Mouse (Mus musculus) kidney, embryonic 16.5 days (tissue): ENCODE measurements around the gene Ap3m1. TPM values are rescaled to one million over a fixed set of nuclear protein-coding genes. Genes with fewer than 3 reads are reported as not detected.

Experiments
- ATAC-seq: fragments of 200-750 bp; cut with Nextera tagmentation; 2 replicates; pipeline ENCODE4 v1.8.0; 2017; ENCODE audit warnings: moderate TSS enrichment; ENCODE audit not compliant: low FRiP score, low TSS enrichment
- H3K27ac ChIP-seq: fragments of 300-500 bp; sonication (generic); 2 replicates; pipeline ENCODE4 v1.5.1; 2014; ENCODE audit warnings: low read length
- H3K27me3 ChIP-seq: fragments of 300-500 bp; sonication (generic); 2 replicates; pipeline ENCODE4 v1.6.1; 2014; ENCODE audit warnings: low read length, control low read depth, mixed read lengths; ENCODE audit not compliant: insufficient read depth
- H3K36me3 ChIP-seq: fragments of 300-500 bp; sonication (generic); 2 replicates; pipeline ENCODE4 v1.6.1; 2014; ENCODE audit warnings: low read length, control low read depth, mixed read lengths; ENCODE audit not compliant: insufficient read depth
- H3K4me1 ChIP-seq: fragments of 300-500 bp; sonication (generic); 2 replicates; pipeline ENCODE4 v1.6.1; 2014; ENCODE audit warnings: low read length, control low read depth, mixed read lengths; ENCODE audit not compliant: insufficient read depth
- H3K4me2 ChIP-seq: fragments of 300-500 bp; sonication (generic); replicated peaks from 2 replicates; pipeline ENCODE4 v1.6.1; 2014; ENCODE audit warnings: low read depth, low read length
- H3K4me3 ChIP-seq: fragments of 300-500 bp; sonication (generic); 2 replicates; pipeline ENCODE4 v1.5.1; 2014; ENCODE audit warnings: mild to moderate bottlenecking, low read length
- H3K9ac ChIP-seq: fragments of 300-500 bp; sonication (generic); replicated peaks from 2 replicates; pipeline ENCODE4 v1.6.1; 2014; ENCODE audit warnings: low read length
- H3K9me3 ChIP-seq: fragments of 300-500 bp; sonication (generic); 2 replicates; pipeline ENCODE4 v1.6.1; 2016; ENCODE audit warnings: low read length, control low read depth
- WGBS: fragments of 180-500 bp; shearing (Covaris S2); extraction: QIAGEN DNeasy Blood & Tissue Kit; methylation state at CpG from one replicate; pipeline ENCODE4 v1.1.7; 2014; 5-methylcytosine and 5-hydroxymethylcytosine counted together
- polyA plus RNA-seq: library from polyadenylated mRNA; unstranded; fragments of >200 nt; fragmentation: Nextera tagmentation; extraction: Ambion mirVana; gene quantifications from 2 replicates; pipeline ENCODE4 v1.2.1, GENCODE M21; 2015

Ap3m1 gene
- polyA plus RNA-seq, 1 experiment from 2014 or later, result 82.5 TPM

DNA sequence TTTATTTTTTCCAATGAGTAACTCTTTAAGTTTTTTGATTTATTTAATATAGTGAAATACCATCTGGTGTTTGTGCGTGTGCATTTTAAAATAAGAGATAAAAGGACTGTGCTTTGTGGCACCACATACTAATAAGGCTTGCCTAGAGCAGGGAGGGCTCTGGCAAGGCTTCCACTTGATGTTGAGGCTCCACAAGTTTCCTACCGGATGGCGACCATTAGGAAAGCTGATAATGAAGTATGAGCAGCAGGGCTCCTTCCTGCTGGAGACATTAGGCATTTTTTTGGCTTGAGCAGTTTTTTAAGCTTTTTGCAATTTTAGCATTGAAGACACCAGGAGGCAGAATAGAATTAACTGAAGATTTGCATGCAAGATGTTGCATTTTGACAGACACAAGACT is 57.8 kb downstream of the Ap3m1 start:
- WGBS, result 78% methylated on average over 3 of the region's 3 CpGs
- Histone ChIP-seq H3K4me1 (no peaks in the 10 kb centered on the region), H3K27me3 (no peaks in the 10 kb centered on the region), H3K4me3 (no peak overlapping the region), H3K9ac (no peak overlapping the region), H3K27ac (no peak overlapping the region), H3K36me3 (peaks cover 11% of the 10 kb centered on the region; the same call in 1 of the 2 replicates), H3K9me3 (0 out of 2 replicates have a peak, but pooled peaks cover 4% of the 10 kb centered on the region), H3K4me2 (no peak overlapping the region)
- ATAC-seq, result no peak

DNA sequence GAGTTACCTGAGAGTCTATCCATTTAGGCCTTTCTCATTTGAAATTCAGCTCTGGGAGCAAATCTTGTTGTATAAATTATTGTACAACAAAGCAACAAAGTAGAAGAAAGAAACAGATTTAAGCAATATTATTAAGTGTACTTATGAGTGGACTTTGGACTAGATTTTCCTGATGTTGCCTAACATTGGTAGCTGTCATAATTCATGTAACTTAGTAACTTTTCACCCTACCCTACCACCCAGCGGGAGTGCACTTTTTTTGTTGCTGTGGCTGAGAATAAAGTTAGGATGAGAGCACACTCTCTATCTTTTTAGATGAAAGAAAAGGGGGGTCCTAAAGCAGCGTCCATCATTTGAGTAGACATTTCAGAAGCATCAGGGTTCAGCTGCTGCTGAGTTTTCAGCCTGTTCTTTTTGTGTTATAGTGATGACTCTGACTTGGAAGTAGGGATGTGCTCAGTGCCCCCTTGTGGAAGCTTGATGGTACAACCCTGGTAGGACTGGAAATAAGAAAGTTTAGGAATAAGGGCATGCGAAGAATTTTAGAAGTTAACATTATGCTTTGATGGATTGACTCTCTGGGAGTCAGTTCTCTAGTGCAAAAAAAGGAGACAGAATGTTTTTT is 59.1 kb downstream of the Ap3m1 start:
- peaks cover 8% of the 10 kb centered on the region; the same call in 1 of the 2 replicates for H3K36me3 ChIP-seq
- no peak overlapping the region for H3K4me3 ChIP-seq
- no peaks in the 10 kb centered on the region for H3K27me3 ChIP-seq
- WGBS, result 46% methylated on average over 3 of the region's 3 CpGs
- no peak overlapping the region for H3K9ac ChIP-seq
- 0 out of 2 replicates have a peak, but pooled peaks cover 4% of the 10 kb centered on the region for H3K9me3 ChIP-seq
- H3K27ac ChIP-seq, result no peak overlapping the region
- ATAC-seq, result no peak
- H3K4me1 ChIP-seq, result no peaks in the 10 kb centered on the region
- H3K4me2 ChIP-seq, result no peak overlapping the region

DNA sequence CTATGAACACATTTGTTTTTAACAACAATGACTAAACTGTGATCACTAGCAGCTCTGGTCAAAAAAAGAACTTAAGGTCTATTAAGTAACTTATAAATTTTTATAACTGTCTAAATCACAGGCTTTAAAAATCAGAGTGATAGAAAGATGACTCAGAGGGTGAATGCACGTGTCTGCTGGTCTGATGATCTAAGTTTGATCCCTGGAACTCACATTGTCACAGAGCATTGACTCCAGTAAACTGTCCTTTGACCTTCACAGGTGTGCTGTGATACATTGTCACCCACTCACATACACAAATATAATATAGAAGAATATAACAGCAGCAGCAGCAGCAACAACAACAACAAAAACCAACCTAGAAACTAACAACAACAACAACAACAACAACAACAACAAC is 60.8 kb downstream of the Ap3m1 start:
- Histone ChIP-seq H3K4me3 (no peak overlapping the region), H3K36me3 (peaks cover 9% of the 10 kb centered on the region), H3K27ac (no peak overlapping the region), H3K4me2 (no peak overlapping the region), H3K27me3 (no peaks in the 10 kb centered on the region), H3K9me3 (0 out of 2 replicates have a peak, but pooled peaks cover 4% of the 10 kb centered on the region), H3K4me1 (no peaks in the 10 kb centered on the region), H3K9ac (no peak overlapping the region)
- no peak for ATAC-seq
- WGBS, result 80% methylated on average over 1 of the region's 1 CpGs

DNA sequence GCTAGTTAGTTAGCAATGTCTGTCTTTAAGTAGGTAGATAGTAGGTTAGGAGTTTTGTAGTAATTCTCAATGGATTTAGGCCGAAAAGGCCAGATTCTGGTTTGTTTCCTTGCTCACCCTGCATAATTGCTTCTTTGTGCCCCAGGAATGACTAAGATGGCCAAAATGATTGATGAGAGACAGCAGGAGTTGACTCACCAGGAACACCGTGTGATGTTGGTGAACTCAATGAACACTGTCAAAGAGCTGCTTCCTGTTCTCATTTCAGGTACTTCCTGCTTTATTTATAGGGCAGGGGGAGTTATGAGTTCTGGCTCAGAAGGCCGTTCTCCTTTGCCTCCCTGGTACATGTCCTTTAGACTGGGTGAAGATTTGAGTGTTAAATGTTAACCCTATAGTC is 66.8 kb downstream of the Ap3m1 start:
- H3K27me3 ChIP-seq, result no peaks in the 10 kb centered on the region
- no peak for ATAC-seq
- 42% methylated on average over 3 of the region's 3 CpGs for WGBS

DNA sequence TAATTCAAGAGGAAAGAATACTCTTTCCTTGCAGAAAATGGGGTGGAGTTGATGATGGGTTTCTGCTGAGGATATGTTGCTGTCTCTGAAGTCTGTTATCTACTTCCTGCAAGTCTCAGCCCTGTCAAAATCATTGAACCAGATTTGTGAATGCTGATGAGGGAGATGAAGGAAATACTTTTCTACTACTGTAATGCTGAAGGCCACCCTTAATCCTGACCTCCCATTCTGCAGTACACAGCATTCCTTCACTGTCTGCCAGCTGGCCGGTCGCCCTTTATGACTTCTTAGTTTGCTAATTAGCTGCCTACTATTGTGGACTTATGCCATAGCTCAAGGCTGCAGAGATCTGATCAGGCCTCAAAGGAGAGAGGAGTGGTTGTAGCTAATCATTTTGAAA is 68.5 kb downstream of the Ap3m1 start:
- H3K4me3 ChIP-seq, result no peak overlapping the region
- 57% methylated on average over 2 of the region's 2 CpGs for WGBS
- peaks cover 15% of the 10 kb centered on the region; the same call in 1 of the 2 replicates for H3K36me3 ChIP-seq
- H3K27me3 ChIP-seq, result no peaks in the 10 kb centered on the region
- H3K9ac ChIP-seq, result no peak overlapping the region
- H3K4me1 ChIP-seq, result peaks cover 3% of the 10 kb centered on the region; the same call in 1 of the 2 replicates
- ATAC-seq, result no peak
- no peak overlapping the region for H3K27ac ChIP-seq
- H3K4me2 ChIP-seq, result no peak overlapping the region
- H3K9me3 ChIP-seq, result no peaks in the 10 kb centered on the region

More for the DNA sequence above, 66.8 kb downstream of the Ap3m1 start:
- H3K4me3 ChIP-seq, result no peak overlapping the region
- no peaks in the 10 kb centered on the region for H3K9me3 ChIP-seq
- peaks cover 15% of the 10 kb centered on the region; the same call in 1 of the 2 replicates for H3K36me3 ChIP-seq
- H3K4me1 ChIP-seq, result peaks cover 3% of the 10 kb centered on the region; the same call in 1 of the 2 replicates
- H3K9ac ChIP-seq, result no peak overlapping the region
- H3K4me2 ChIP-seq, result no peak overlapping the region
- no peak overlapping the region for H3K27ac ChIP-seq

Other genes starting within 250 kb of the Ap3m1 start
- 21.7 and 21.8 TPM in 2 replicates for gene Plau, start 215.8 kb downstream of the Ap3m1 start, polyA plus RNA-seq
- gene Vcl, start 123.1 kb downstream of the Ap3m1 start, polyA plus RNA-seq, result 54.9 and 57.7 TPM in 2 replicates
- 158 and 167 TPM in 2 replicates for gene Adk, start 66 bp upstream of the Ap3m1 start, polyA plus RNA-seq